Mouse (Mus musculus) cerebellum, adult 11-12 months (tissue): Measurements from ENCODE around the gene Timeless.

ENCODE experiments used
- DNase-seq: peaks from one replicate; pipeline ENCODE4 v3.0.0; 2022

The Timeless gene

DNA sequence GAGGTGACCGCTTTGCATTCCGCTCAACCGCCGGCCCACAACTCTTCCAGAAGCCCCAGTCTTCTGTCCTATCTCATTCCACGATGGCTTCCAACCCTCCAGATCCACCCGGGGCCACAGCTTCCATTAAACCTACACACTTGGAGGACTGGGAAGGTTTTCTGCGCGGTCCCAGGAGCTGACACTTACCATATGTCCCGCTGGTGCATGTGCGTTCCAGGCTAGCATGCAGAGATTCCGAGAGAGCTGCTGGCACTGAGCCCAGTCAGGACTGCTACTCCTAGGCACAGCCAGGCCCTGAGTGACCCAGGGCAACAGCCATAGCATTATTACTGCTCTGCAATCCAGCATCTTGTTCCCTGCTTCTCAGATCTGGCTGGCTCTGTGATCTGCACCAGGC is 65.8 kb downstream of the Timeless start:
- peak; percentile 71 for DNase-seq

DNA sequence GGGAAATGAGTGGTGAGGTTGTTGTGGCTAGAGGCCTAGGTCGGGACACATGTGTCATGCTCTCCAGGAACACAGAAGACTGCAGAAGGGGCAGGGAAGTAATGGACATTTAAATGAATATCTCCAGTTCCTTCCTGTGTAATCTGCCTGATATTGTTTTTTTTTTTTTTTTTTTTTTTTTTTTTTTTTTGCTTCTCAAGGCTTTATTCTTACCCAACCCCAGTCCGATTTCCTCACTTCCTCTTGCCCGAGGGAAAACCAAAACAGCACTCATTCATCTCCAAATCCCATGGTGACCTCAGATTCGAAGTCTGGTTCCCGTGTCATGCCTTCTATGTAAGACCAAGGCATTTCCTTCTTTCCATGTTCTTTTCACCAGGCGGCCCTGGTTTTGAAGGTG is 66.4 kb downstream of the Timeless start:
- DNase-seq = no peak

DNA sequence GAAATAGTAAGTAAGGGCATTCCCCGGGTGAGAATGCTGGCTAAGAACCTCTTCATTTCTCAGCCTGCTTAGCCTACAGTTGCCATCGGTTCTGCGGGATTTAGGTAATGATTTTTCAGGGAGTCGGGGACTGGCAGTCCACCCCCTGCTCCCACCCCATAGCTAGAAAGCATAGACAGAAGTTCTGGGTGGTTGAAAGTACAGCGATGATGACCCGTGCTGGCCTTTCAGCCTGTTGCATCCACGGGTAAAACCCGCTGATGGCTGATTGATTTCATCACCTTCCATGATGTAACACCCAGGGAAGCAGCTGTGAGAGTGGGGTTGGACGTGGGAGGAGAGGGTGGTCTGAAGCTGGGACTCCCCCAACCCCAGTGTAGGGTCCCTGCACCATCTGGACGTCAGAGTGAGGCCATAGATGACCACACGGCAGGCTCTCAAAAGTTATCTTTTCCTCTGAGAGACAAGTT is 66.9 kb downstream of the Timeless start, which contains the start of gene Il23a:
Il23a (minus strand) TSS at position 51 of the 470 bp plus-strand sequence.
- peak; percentile 18 for DNase-seq

DNA sequence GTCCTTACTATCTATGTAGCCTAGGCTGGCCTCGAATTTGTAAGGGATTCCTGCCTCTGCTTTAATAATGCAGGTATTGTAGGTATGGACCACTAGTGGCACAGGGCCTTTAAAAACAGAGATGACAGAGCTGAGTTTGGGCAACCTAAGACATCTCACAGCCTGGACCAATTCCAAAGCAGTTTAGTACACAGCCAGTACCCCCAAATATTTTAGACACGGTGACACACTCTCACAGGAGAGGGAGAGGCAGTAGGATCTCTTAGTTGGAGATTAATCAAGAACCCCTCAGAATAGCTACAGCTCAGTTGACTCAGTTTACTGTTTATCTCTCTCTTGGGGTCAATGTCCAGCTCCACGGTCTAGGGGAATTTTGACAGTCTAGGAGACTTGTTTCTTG is 70.5 kb downstream of the Timeless start:
- DNase-seq = peak; percentile 29
